Mouse (Mus musculus) layer of hippocampus, adult 18-20 months (tissue): ENCODE measurements around the gene Ccdc9. TPM values are rescaled to one million over a fixed set of nuclear protein-coding genes. Genes with fewer than 3 reads are reported as not detected.

Experiments
- total RNA-seq, 2 experiments: library from RNA; stranded (reverse); gene quantifications; 2 replicates each; pipeline ENCODE4 v1.2.3; 2021

Ccdc9 gene
- total RNA-seq, 2 experiments from 2014 or later: 72.4 to 80.2 TPM

Other genes starting within 250 kb of the Ccdc9 start
- 10 to 100 TPM; 19.6 to 20.7 TPM for gene Bicra, start 238.9 kb downstream of the Ccdc9 start, total RNA-seq
- under 1 TPM; 0.41 to 0.89 TPM for gene Zfp541, start 225.0 kb downstream of the Ccdc9 start, total RNA-seq
- 100 to 1,000 TPM; 293 to 307 TPM for gene Napa, start 188.3 kb downstream of the Ccdc9 start, total RNA-seq
- gene Kptn, start 166.9 kb downstream of the Ccdc9 start, total RNA-seq: 10 to 100 TPM; 34.2 to 34.3 TPM
- 100 to 1,000 TPM; 277 to 290 TPM for gene Slc8a2, start 157.0 kb downstream of the Ccdc9 start, total RNA-seq
- 10 to 100 TPM; 33.7 to 38.2 TPM for gene Meis3, start 111.7 kb downstream of the Ccdc9 start, total RNA-seq
- gene Dhx34, start 64.8 kb downstream of the Ccdc9 start, total RNA-seq: 10 to 100 TPM; 10.7 to 12.5 TPM
- gene C5ar2, start 42.6 kb downstream of the Ccdc9 start, total RNA-seq: under 1 TPM; 0.56 to 0.67 TPM
- 1 to 10 TPM; 1.2 to 1.6 TPM for gene C5ar1, start 27.3 kb downstream of the Ccdc9 start, total RNA-seq
- 10 to 100 TPM; 31.9 to 34.8 TPM for gene Inafm1, start 13.2 kb downstream of the Ccdc9 start, total RNA-seq
- 10 to 100 TPM in 1 of 2 experiments, 1 to 10 TPM in 1; 8.2 to 12.4 TPM for gene Bbc3, start 21.6 kb upstream of the Ccdc9 start, total RNA-seq
- gene Sae1, start 101.0 kb upstream of the Ccdc9 start, total RNA-seq: 100 to 1,000 TPM in 1 of 2 experiments, 10 to 100 TPM in 1; 95.4 to 100 TPM
- gene Zc3h4, start 114.1 kb upstream of the Ccdc9 start, total RNA-seq: 10 to 100 TPM; 55.9 to 56.9 TPM
- 10 to 100 TPM; 63.6 to 66.4 TPM for gene Tmem160, start 166.0 kb upstream of the Ccdc9 start, total RNA-seq
- 10 to 100 TPM; 14.5 to 17.6 TPM for gene Npas1, start 190.9 kb upstream of the Ccdc9 start, total RNA-seq